Mouse (Mus musculus): ENCODE data around the gene Mxra8.

- TF ChIP-seq GATA1 (IDR thresholded peaks at IDR 0.05; ENCODE audit: borderline replicate concordance, low read length) (no peak), CTCF (IDR thresholded peaks at IDR 0.05; ENCODE audit: low read depth, low read length) (no peak), GATA2 (IDR thresholded peaks at IDR 0.05; ENCODE audit: borderline replicate concordance, low read depth, low read length) (no peak), TAL1 (conservative IDR thresholded peaks at IDR 0.05; ENCODE audit: low read depth, low read length) (no peak), POLR2AphosphoS5 (IDR thresholded peaks at IDR 0.05; ENCODE audit: insufficient replicate concordance, low read depth, low read length) (no peak)
Observed at GRCm38 (mm10) chr4:155846871-155847578, 7.5 kb downstream of the Mxra8 start, which contains the start of gene Dvl1.
